Mouse (Mus musculus) forebrain, embryonic 13.5 days (tissue): ENCODE measurements around the gene Olfr452. TPM values are rescaled to one million over a fixed set of nuclear protein-coding genes. Genes with fewer than 3 reads are reported as not detected.
A peak's percentile ranks its signal among the peaks of the same experiment; 100 is the strongest.

Experiments used
- ATAC-seq: fragments of 200-750 bp; cut with Nextera tagmentation; 2 replicates; pipeline ENCODE4 v1.8.0; 2017
- H3K27ac ChIP-seq: fragments of 300-500 bp; sonication (generic); 2 replicates; pipeline ENCODE4 v1.5.1; 2015; ENCODE audit warnings: inconsistent platforms, mild to moderate bottlenecking, moderate library complexity
- H3K27me3 ChIP-seq: fragments of 300-500 bp; sonication (generic); 2 replicates; pipeline ENCODE4 v1.6.1; 2015; ENCODE audit warnings: mild to moderate bottlenecking, inconsistent platforms
- H3K36me3 ChIP-seq: fragments of 300-500 bp; sonication (generic); 2 replicates; pipeline ENCODE4 v1.6.1; 2015; ENCODE audit warnings: mild to moderate bottlenecking, inconsistent platforms; ENCODE audit not compliant: poor library complexity, severe bottlenecking
- H3K4me1 ChIP-seq: fragments of 300-500 bp; sonication (generic); 2 replicates; pipeline ENCODE4 v1.6.1; 2015; ENCODE audit warnings: inconsistent platforms
- H3K4me2 ChIP-seq: fragments of 300-500 bp; sonication (generic); 2 replicates; pipeline ENCODE4 v1.6.1; 2015; ENCODE audit warnings: inconsistent platforms, mild to moderate bottlenecking, moderate library complexity
- H3K4me3 ChIP-seq: fragments of 300-500 bp; sonication (generic); 2 replicates; pipeline ENCODE4 v1.5.1; 2015; ENCODE audit warnings: mild to moderate bottlenecking, inconsistent platforms
- H3K9ac ChIP-seq: fragments of 300-500 bp; sonication (generic); 2 replicates; pipeline ENCODE4 v1.6.1; 2015; ENCODE audit warnings: mild to moderate bottlenecking, inconsistent platforms
- H3K9me3 ChIP-seq: fragments of 300-500 bp; sonication (generic); replicated peaks from 2 replicates; pipeline ENCODE4 v1.6.1; 2016; ENCODE audit warnings: inconsistent platforms
- WGBS: fragments of 180-500 bp; shearing (Covaris S2); methylation state at CpG from one replicate; pipeline ENCODE4 v1.1.7; 2015; 5-methylcytosine and 5-hydroxymethylcytosine counted together
- polyA plus RNA-seq: library from polyadenylated mRNA; unstranded; fragments of >200 nt; fragmentation: Nextera tagmentation; extraction: Ambion mirVana; gene quantifications from 2 replicates; pipeline ENCODE4 v1.2.1, GENCODE M21; 2015

Olfr452 gene
- not detected in 2 replicates for polyA plus RNA-seq

- Histone ChIP-seq H3K36me3 (no peaks in the 10 kb centered on the region), H3K9me3 (no peaks in the 10 kb centered on the region), H3K9ac (no peak within 1 kb of the TSS), H3K27me3 (no peaks in the 10 kb centered on the region), H3K27ac (no peak within 1 kb of the TSS), H3K4me2 (no peak within 1 kb of the TSS), H3K4me1 (no peaks in the 10 kb centered on the region), H3K4me3 (no peak within 1 kb of the TSS)
- no peak for ATAC-seq
These were observed at the start of gene Olfr452 for GRCm38 (mm10) chr6:42784793-42785192. Gene Olfr452, plus strand, starts transcription at chr6:42785093.

- Histone ChIP-seq H3K27ac (no peak within 1 kb of the TSS), H3K36me3 (no peaks in the 10 kb centered on the region), H3K9me3 (no peaks in the 10 kb centered on the region), H3K9ac (no peak within 1 kb of the TSS), H3K4me2 (no peak within 1 kb of the TSS), H3K4me1 (no peaks in the 10 kb centered on the region), H3K27me3 (no peaks in the 10 kb centered on the region), H3K4me3 (no peak within 1 kb of the TSS)
- ATAC-seq: no peak
- 98% methylated on average over 1 of the region's 1 CpGs for WGBS
These were observed 45.8 kb upstream of the Olfr452 start, which contains the start of gene Olfr453 for GRCm38 (mm10) chr6:42739071-42739470. Gene Olfr453, plus strand, starts transcription at chr6:42739371.

GRCm38 (mm10) chr6:42742303-42742702, 42.6 kb upstream of the Olfr452 start:
- no peak overlapping the region for H3K4me3 ChIP-seq
- no peaks in the 10 kb centered on the region for H3K4me1 ChIP-seq
- H3K36me3 ChIP-seq: no peaks in the 10 kb centered on the region
- 79% methylated on average over 5 of the region's 5 CpGs for WGBS
- no peak overlapping the region for H3K4me2 ChIP-seq
- no peaks in the 10 kb centered on the region for H3K27me3 ChIP-seq
- no peak for ATAC-seq
- H3K27ac ChIP-seq: no peak overlapping the region
- no peak overlapping the region for H3K9ac ChIP-seq
- no peaks in the 10 kb centered on the region for H3K9me3 ChIP-seq

- Histone ChIP-seq H3K4me1 (no peaks in the 10 kb centered on the region), H3K9me3 (no peaks in the 10 kb centered on the region)
- ATAC-seq: no peak
These were observed 37.0 kb upstream of the Olfr452 start for GRCm38 (mm10) chr6:42747846-42748245.

GRCm38 (mm10) chr6:42756104-42756503, 28.8 kb upstream of the Olfr452 start, which contains the start of gene Olfr38:
Gene Olfr38, plus strand, starts transcription at chr6:42756404.
- H3K4me3 ChIP-seq: no peak within 1 kb of the TSS
- no peak for ATAC-seq
- H3K4me1 ChIP-seq: no peaks in the 10 kb centered on the region
- 76% methylated on average over 1 of the region's 1 CpGs for WGBS
- no peak within 1 kb of the TSS for H3K27ac ChIP-seq
- no peaks in the 10 kb centered on the region for H3K27me3 ChIP-seq
- no peak within 1 kb of the TSS for H3K4me2 ChIP-seq
- H3K9ac ChIP-seq: no peak within 1 kb of the TSS
- H3K9me3 ChIP-seq: no peaks in the 10 kb centered on the region
- no peaks in the 10 kb centered on the region for H3K36me3 ChIP-seq

More at GRCm38 (mm10) chr6:42747846-42748245, 37.0 kb upstream of the Olfr452 start:
- Histone ChIP-seq H3K27ac (no peak overlapping the region), H3K9ac (no peak overlapping the region), H3K4me2 (no peak overlapping the region), H3K27me3 (no peaks in the 10 kb centered on the region), H3K36me3 (no peaks in the 10 kb centered on the region), H3K4me3 (no peak overlapping the region)

GRCm38 (mm10) chr6:42777066-42777465, 7.8 kb upstream of the Olfr452 start:
- 83% methylated on average over 1 of the region's 1 CpGs for WGBS
- no peak overlapping the region for H3K4me2 ChIP-seq

GRCm38 (mm10) chr6:42790247-42790948, 5.5 kb downstream of the Olfr452 start:
- ATAC-seq: peak; percentile 69
- Histone ChIP-seq H3K4me3 (no peak overlapping the region), H3K9ac (no peak overlapping the region), H3K36me3 (no peaks in the 10 kb centered on the region), H3K4me1 (no peaks in the 10 kb centered on the region), H3K4me2 (no peak overlapping the region), H3K9me3 (no peaks in the 10 kb centered on the region), H3K27ac (no peak overlapping the region), H3K27me3 (no peaks in the 10 kb centered on the region)
- WGBS: 51% methylated on average over 4 of the region's 4 CpGs

More at GRCm38 (mm10) chr6:42777066-42777465, 7.8 kb upstream of the Olfr452 start:
- Histone ChIP-seq H3K36me3 (no peaks in the 10 kb centered on the region), H3K4me1 (no peaks in the 10 kb centered on the region), H3K27ac (no peak overlapping the region), H3K9ac (no peak overlapping the region), H3K9me3 (no peaks in the 10 kb centered on the region), H3K27me3 (no peaks in the 10 kb centered on the region), H3K4me3 (no peak overlapping the region)
- ATAC-seq: no peak

- no peak overlapping the region for H3K9ac ChIP-seq
- H3K4me2 ChIP-seq: no peak overlapping the region
- no peak overlapping the region for H3K4me3 ChIP-seq
- H3K36me3 ChIP-seq: no peaks in the 10 kb centered on the region
- no peaks in the 10 kb centered on the region for H3K27me3 ChIP-seq
- WGBS: 72% methylated on average over 9 of the region's 9 CpGs
- no peak overlapping the region for H3K27ac ChIP-seq
- no peaks in the 10 kb centered on the region for H3K9me3 ChIP-seq
- H3K4me1 ChIP-seq: no peaks in the 10 kb centered on the region
- peak; percentile 91 for ATAC-seq
These were observed 6.2 kb downstream of the Olfr452 start for GRCm38 (mm10) chr6:42790949-42791556.

- H3K27ac ChIP-seq: no peak overlapping the region
- H3K9me3 ChIP-seq: no peaks in the 10 kb centered on the region
- no peak overlapping the region for H3K4me2 ChIP-seq
- no peaks in the 10 kb centered on the region for H3K27me3 ChIP-seq
- no peaks in the 10 kb centered on the region for H3K4me1 ChIP-seq
- ATAC-seq: no peak
- no peaks in the 10 kb centered on the region for H3K36me3 ChIP-seq
- no peak overlapping the region for H3K4me3 ChIP-seq
- WGBS: 88% methylated on average over 3 of the region's 3 CpGs
- no peak overlapping the region for H3K9ac ChIP-seq
These were observed 10.1 kb downstream of the Olfr452 start for GRCm38 (mm10) chr6:42794982-42795381.

GRCm38 (mm10) chr6:42811639-42812038, 26.7 kb downstream of the Olfr452 start, which contains the start of gene Olfr450:
Gene Olfr450, plus strand, starts transcription at chr6:42811939.
- 83% methylated on average over 1 of the region's 1 CpGs for WGBS
- no peak for ATAC-seq
- no peak within 1 kb of the TSS for H3K4me3 ChIP-seq

GRCm38 (mm10) chr6:42834084-42834483, 49.2 kb downstream of the Olfr452 start, which contains the start of gene Olfr449:
Gene Olfr449, plus strand, starts transcription at chr6:42834384.
- no peaks in the 10 kb centered on the region for H3K36me3 ChIP-seq
- no peak within 1 kb of the TSS for H3K27ac ChIP-seq
- no peak within 1 kb of the TSS for H3K9ac ChIP-seq
- H3K4me3 ChIP-seq: no peak within 1 kb of the TSS
- no peaks in the 10 kb centered on the region for H3K9me3 ChIP-seq
- H3K4me1 ChIP-seq: no peaks in the 10 kb centered on the region
- H3K4me2 ChIP-seq: no peak within 1 kb of the TSS
- no peaks in the 10 kb centered on the region for H3K27me3 ChIP-seq
- ATAC-seq: no peak

More at GRCm38 (mm10) chr6:42811639-42812038, 26.7 kb downstream of the Olfr452 start, which contains the start of gene Olfr450:
- no peak within 1 kb of the TSS for H3K4me2 ChIP-seq
- no peak within 1 kb of the TSS for H3K27ac ChIP-seq
- H3K9ac ChIP-seq: no peak within 1 kb of the TSS
- H3K9me3 ChIP-seq: no peaks in the 10 kb centered on the region
- no peaks in the 10 kb centered on the region for H3K4me1 ChIP-seq
- H3K36me3 ChIP-seq: no peaks in the 10 kb centered on the region
- no peaks in the 10 kb centered on the region for H3K27me3 ChIP-seq
